Mouse (Mus musculus): ENCODE measurements at regions not wholly inside any gene's neighbourhood (a gene's known extent, or its start where the extent isn't known, plus 50 kb on each side); places are given as distances from the start of the nearest gene placed in this dataset.

- TF ChIP-seq POLR2A (IDR thresholded peaks at IDR 0.05; ENCODE audit: extremely low read depth, insufficient read depth, low read length) (no peak), CTCF (IDR thresholded peaks at IDR 0.05; ENCODE audit: extremely low read depth, insufficient read depth, low read length) (no peak)
These were observed 380.7 kb downstream of the Zfp619 start for GRCm38 (mm10) chr7:39898268-39898667.
